Mouse (Mus musculus): ENCODE data around the gene Homer1. TPM values are rescaled to one million over a fixed set of nuclear protein-coding genes. Genes with fewer than 3 reads are reported as not detected.

The Homer1 gene
- polyA plus RNA-seq, 1 experiment: 3.4 TPM

DNA sequence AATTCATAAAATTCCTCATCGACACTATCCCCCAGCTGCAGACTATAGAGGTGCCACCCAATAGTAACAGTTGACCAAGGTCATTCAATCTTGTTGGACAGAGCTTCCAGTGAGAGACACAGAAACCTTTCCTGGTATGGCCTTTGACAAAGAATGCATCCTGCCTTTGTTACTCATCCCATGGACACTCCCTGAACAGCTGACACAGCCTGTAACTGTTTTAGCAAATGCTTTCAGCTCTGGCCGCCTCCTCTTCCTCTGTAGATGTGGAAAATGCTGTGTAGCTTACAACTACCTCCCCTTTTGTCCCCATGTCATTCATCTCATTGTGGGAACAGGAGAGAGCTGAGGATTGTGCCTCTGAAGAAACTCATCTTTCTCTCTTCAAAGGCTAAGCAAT lies 118.9 kb downstream of the Homer1 start:
- 85% methylated on average over 2 of the region's 2 CpGs for WGBS
- no peaks in the 10 kb centered on the region for H3K27me3 ChIP-seq (ENCODE audit: control insufficient read depth, insufficient read depth, low read length)

DNA sequence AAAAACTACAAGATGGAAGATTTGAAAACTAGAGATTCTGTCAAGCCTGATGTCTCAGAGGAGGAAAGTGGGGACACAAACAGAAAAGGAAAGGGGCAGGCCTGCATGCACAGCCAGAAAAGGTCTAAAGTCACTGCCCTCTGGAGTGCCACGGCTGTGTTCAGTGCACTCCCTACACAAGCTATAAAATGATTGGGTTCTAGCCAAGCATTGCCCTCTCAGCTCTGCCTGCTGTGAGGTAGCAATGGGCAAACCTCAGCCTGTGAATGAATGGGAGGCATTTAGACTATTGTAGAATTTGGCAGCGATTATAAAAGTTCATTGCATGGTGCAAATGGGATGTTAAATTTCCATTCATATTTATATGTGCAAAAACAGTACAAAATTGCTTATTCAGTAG lies 120.3 kb downstream of the Homer1 start:
- TF ChIP-seq CTCF (IDR thresholded peaks at IDR 0.05; ENCODE audit: extremely low read depth, insufficient read length, insufficient replicate concordance, low read depth, low read length): no peak
- TF ChIP-seq POLR2A (IDR thresholded peaks at IDR 0.05; ENCODE audit: low read depth, low read length): no peak
- no peak overlapping the region for H3K4me3 ChIP-seq (ENCODE audit: low read depth, low read length)
- WGBS: 52% methylated on average over 2 of the region's 2 CpGs
- H3K36me3 ChIP-seq (ENCODE audit: control insufficient read depth, insufficient read depth, low read length): no peaks in the 10 kb centered on the region
- H3K27ac ChIP-seq (ENCODE audit: insufficient read depth, low read depth, low read length): no peak overlapping the region
- H3K27me3 ChIP-seq (ENCODE audit: control insufficient read depth, insufficient read depth, low read length): no peaks in the 10 kb centered on the region
- H3K4me1 ChIP-seq (ENCODE audit: control insufficient read depth, insufficient read depth, insufficient read length, low read length): no peaks in the 10 kb centered on the region

More for the DNA sequence above, 118.9 kb downstream of the Homer1 start:
- Histone ChIP-seq H3K36me3 (ENCODE audit: control insufficient read depth, insufficient read depth, low read length) (no peaks in the 10 kb centered on the region), H3K27ac (ENCODE audit: insufficient read depth, low read depth, low read length) (no peak overlapping the region), H3K4me3 (ENCODE audit: low read depth, low read length) (no peak overlapping the region), H3K4me1 (ENCODE audit: control insufficient read depth, insufficient read depth, insufficient read length, low read length) (no peaks in the 10 kb centered on the region)
- TF ChIP-seq CTCF (IDR thresholded peaks at IDR 0.05; ENCODE audit: extremely low read depth, insufficient read length, insufficient replicate concordance, low read depth, low read length) (no peak), POLR2A (IDR thresholded peaks at IDR 0.05; ENCODE audit: low read depth, low read length) (no peak)

DNA sequence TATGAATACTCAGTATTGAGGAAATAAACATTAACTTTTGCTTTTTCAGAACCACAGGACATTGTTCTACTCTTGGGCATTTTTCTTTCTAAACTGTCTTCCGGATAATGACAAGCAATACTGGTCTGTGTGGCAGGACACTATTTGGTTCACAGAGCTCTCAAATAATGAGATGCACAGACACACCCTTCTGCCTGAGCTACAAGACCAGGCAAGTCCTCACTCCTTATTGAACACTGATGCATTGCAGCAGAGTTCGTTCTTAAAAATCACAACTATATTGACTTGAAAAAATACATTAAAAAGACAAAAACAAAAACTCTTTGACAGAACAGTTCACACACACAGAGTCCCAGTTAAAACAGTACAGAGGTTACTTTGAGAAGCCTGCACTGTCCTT lies 123.8 kb downstream of the Homer1 start:
- TF ChIP-seq POLR2A (IDR thresholded peaks at IDR 0.05; ENCODE audit: low read depth, low read length): no peak
- no peak for TF ChIP-seq CTCF (IDR thresholded peaks at IDR 0.05; ENCODE audit: extremely low read depth, insufficient read length, insufficient replicate concordance, low read depth, low read length)
- no peaks in the 10 kb centered on the region for H3K36me3 ChIP-seq (ENCODE audit: control insufficient read depth, insufficient read depth, low read length)
- WGBS: 85% methylated on average over 2 of the region's 2 CpGs

DNA sequence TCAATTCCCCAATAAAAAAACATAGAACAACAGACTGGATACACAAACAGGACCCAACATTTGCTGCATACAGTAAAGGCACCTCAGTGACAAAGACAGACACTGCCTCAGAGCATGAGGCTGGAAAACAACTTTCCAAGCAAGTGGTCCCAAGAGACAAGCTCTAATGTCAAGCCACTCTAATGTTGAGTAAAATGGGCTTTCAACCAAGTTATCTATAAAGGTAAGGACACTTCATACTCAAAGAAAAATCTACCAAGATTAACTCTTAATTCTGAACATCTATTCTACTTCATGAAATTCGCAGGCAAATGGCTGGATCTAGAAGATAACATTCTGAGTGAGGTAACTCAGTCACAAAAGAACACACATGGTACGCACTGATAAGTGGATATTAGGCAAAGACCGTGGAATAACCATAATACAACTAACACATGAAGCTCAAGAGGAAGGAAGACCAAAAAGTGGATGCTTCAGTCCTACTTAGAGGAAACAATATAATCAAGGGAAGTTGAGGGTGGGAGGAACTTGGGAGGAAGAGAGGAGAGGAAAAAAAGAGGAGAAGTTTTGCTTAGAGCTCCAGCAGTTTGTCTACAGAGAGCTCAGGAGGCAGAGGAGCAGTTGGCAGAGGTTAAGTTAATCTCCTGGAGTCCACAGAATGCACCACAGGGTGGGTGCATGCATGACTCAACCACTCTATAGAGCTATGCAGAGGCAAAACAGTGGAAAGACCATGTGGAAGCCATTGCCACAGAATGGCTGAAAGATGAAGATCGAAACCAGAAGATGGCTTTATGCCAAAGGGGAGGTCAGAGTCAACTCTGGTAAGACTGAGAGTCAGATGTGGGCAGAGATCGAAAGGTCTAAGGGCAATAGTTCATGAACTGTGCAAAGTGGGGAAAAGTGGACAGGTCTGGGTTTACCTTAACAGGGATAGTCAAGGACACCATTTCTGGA lies 128.8 kb downstream of the Homer1 start:
- H3K27ac ChIP-seq (ENCODE audit: insufficient read depth, low read depth, low read length): no peak overlapping the region
- WGBS: 79% methylated on average over 5 of the region's 5 CpGs
- no peak for TF ChIP-seq POLR2A (IDR thresholded peaks at IDR 0.05; ENCODE audit: low read depth, low read length)
- no peak for TF ChIP-seq CTCF (IDR thresholded peaks at IDR 0.05; ENCODE audit: extremely low read depth, insufficient read length, insufficient replicate concordance, low read depth, low read length)
- H3K36me3 ChIP-seq (ENCODE audit: control insufficient read depth, insufficient read depth, low read length): 0 out of 2 replicates have a peak, but pooled peaks cover 6% of the 10 kb centered on the region
- peaks cover 7% of the 10 kb centered on the region; the same call in 1 of the 2 replicates for H3K4me1 ChIP-seq (ENCODE audit: control insufficient read depth, insufficient read depth, insufficient read length, low read length)
- no peaks in the 10 kb centered on the region for H3K27me3 ChIP-seq (ENCODE audit: control insufficient read depth, insufficient read depth, low read length)
- no peak overlapping the region for H3K4me3 ChIP-seq (ENCODE audit: low read depth, low read length)

More for the DNA sequence above, 123.8 kb downstream of the Homer1 start:
- Histone ChIP-seq H3K4me3 (ENCODE audit: low read depth, low read length) (no peak overlapping the region), H3K4me1 (ENCODE audit: control insufficient read depth, insufficient read depth, insufficient read length, low read length) (peaks cover under 1% of the 10 kb centered on the region; the same call in 1 of the 2 replicates), H3K27me3 (ENCODE audit: control insufficient read depth, insufficient read depth, low read length) (no peaks in the 10 kb centered on the region), H3K27ac (ENCODE audit: insufficient read depth, low read depth, low read length) (no peak overlapping the region)

DNA sequence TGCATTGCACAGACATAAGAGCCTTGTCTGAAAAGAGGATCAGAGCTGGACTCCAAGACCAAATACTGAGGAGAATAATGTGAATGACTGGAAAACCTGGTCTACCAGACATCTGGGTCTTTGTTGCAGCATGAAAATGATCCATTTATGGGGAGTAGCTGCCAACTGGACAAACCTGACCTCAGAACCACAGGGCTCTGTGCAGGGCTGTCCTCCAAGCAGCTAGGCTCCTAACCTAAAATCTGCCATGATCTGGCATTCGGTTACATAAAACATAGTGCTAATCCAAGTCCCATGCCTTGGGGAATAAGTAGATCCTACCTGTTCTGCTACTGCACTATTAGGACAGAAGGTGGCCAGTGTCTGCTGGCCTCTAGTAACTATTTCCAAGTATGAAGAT lies 129.8 kb downstream of the Homer1 start:
- TF ChIP-seq CTCF (IDR thresholded peaks at IDR 0.05; ENCODE audit: extremely low read depth, insufficient read length, insufficient replicate concordance, low read depth, low read length) (no peak), POLR2A (IDR thresholded peaks at IDR 0.05; ENCODE audit: low read depth, low read length) (no peak)
- no peak overlapping the region for H3K27ac ChIP-seq (ENCODE audit: insufficient read depth, low read depth, low read length)
- 87% methylated on average over 1 of the region's 1 CpGs for WGBS
- peaks cover 7% of the 10 kb centered on the region; the same call in 1 of the 2 replicates for H3K4me1 ChIP-seq (ENCODE audit: control insufficient read depth, insufficient read depth, insufficient read length, low read length)
- H3K36me3 ChIP-seq (ENCODE audit: control insufficient read depth, insufficient read depth, low read length): peaks cover 10% of the 10 kb centered on the region; the same call in 1 of the 2 replicates
- no peak overlapping the region for H3K4me3 ChIP-seq (ENCODE audit: low read depth, low read length)
- no peaks in the 10 kb centered on the region for H3K27me3 ChIP-seq (ENCODE audit: control insufficient read depth, insufficient read depth, low read length)

DNA sequence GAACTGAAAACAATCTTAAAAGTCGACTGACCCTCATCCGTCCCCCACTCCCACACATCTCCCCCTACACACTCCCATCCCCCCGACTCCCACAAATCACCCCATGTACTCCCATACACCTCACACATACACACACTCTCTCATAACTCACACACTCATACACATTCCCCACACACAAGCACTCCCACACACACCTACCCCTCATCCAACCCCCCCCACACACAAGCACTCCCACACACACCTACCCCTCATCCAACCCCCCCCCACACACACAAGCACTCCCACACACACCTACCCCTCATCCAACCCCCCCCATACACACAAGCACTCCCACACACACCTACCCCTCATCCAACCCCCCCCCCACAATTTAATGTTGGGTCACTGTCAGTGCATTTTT lies 140.7 kb downstream of the Homer1 start:
- no peaks in the 10 kb centered on the region for H3K27me3 ChIP-seq (ENCODE audit: control insufficient read depth, insufficient read depth, low read length)
- WGBS: 90% methylated on average over 3 of the region's 3 CpGs
- peaks cover 19% of the 10 kb centered on the region for H3K36me3 ChIP-seq (ENCODE audit: control insufficient read depth, insufficient read depth, low read length)
- no peak for TF ChIP-seq POLR2A (IDR thresholded peaks at IDR 0.05; ENCODE audit: low read depth, low read length)
- no peak for TF ChIP-seq CTCF (IDR thresholded peaks at IDR 0.05; ENCODE audit: extremely low read depth, insufficient read length, insufficient replicate concordance, low read depth, low read length)
- no peak overlapping the region for H3K27ac ChIP-seq (ENCODE audit: insufficient read depth, low read depth, low read length)
- H3K4me1 ChIP-seq (ENCODE audit: control insufficient read depth, insufficient read depth, insufficient read length, low read length): no peaks in the 10 kb centered on the region
- H3K4me3 ChIP-seq (ENCODE audit: low read depth, low read length): no peak overlapping the region

DNA sequence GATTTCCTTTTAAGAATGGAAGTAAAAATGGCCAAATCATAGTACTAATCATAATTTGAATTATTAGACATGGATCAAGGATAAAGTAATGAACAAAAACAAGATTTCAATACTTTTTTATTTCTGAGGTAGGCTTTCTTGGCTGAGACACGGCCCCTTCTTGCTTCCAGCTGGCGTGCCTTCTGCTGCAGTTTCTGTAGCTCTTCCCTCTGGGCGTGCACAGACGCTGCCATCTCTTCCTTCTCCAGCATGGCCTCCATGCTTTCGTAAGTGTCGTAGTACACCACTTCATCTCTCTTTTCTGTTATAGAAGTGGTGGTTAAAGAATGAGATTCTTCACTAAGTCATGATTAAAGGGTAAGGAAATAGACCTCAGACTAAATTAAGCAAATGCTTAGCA lies 153.8 kb downstream of the Homer1 start:
- peaks cover 23% of the 10 kb centered on the region for H3K36me3 ChIP-seq (ENCODE audit: control insufficient read depth, insufficient read depth, low read length)
- TF ChIP-seq POLR2A (IDR thresholded peaks at IDR 0.05; ENCODE audit: low read depth, low read length): no peak
- TF ChIP-seq CTCF (IDR thresholded peaks at IDR 0.05; ENCODE audit: extremely low read depth, insufficient read length, insufficient replicate concordance, low read depth, low read length): no peak
- WGBS: 96% methylated on average over 6 of the region's 6 CpGs
- no peaks in the 10 kb centered on the region for H3K4me1 ChIP-seq (ENCODE audit: control insufficient read depth, insufficient read depth, insufficient read length, low read length)
- no peak overlapping the region for H3K4me3 ChIP-seq (ENCODE audit: low read depth, low read length)
- H3K27me3 ChIP-seq (ENCODE audit: control insufficient read depth, insufficient read depth, low read length): no peaks in the 10 kb centered on the region
- H3K27ac ChIP-seq (ENCODE audit: insufficient read depth, low read depth, low read length): no peak overlapping the region

Other genes with a start within 250 kb of the Homer1 start
- gene Cmya5, start 154.9 kb upstream of the Homer1 start, polyA plus RNA-seq (2012; rRNA removed): 0.03 and 0.04 TPM in 2 replicates
- 4.3 and 9.6 TPM in 2 replicates for gene Tent2, start 107.2 kb upstream of the Homer1 start, polyA plus RNA-seq (2012; rRNA removed)
- gene Jmy, start 200.2 kb downstream of the Homer1 start, polyA plus RNA-seq (2012; rRNA removed): 4.9 and 6.6 TPM in 2 replicates